Mouse (Mus musculus) forelimb bud, embryonic 11.5 days (tissue): ENCODE results near the gene Ino80d.

Source experiments
- DNase-seq: peaks from one replicate; pipeline ENCODE4 v3.0.0-alpha.2; 2012; ENCODE audit warnings: low read depth, low spot score

Ino80d gene

DNA sequence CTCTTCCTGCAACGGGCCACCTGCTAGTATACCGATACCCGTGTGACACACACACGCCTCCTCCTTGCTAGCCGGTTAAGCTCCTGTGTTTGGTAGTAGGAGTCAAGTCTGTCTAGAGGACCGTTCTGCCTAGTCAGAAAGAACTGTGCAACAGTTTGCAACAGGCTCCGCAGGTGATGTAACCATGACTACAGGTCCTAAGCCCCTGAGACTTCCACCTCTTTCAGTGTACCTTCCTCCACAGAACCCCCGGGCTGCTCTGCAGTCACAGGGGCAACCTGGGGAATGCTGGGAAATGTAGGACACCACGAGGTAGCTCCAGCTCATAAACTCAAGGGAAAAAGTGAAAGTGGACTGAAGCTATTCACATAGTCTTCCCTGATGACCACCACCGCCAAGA, 123.4 kb downstream of the Ino80d start:
- no peak for DNase-seq

DNA sequence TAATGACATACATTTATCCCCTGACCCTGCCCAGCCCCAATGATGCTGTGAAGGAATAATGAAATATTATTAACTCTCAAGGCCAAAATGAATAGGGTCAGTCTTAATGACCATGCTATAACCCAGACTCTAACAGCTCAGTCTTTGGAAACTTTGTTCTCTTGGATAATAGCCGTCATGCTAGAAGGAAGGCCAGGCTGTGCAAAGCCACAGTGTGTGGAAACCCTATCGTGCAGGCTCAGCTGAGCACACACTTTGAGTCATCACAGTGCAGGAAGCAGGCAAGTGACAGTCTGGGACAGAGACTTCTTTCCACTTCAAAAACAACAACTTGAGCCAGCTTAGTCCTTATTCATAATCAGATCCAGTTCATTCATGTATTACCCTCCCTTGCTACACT, 126.9 kb downstream of the Ino80d start:
- DNase-seq: no peak

DNA sequence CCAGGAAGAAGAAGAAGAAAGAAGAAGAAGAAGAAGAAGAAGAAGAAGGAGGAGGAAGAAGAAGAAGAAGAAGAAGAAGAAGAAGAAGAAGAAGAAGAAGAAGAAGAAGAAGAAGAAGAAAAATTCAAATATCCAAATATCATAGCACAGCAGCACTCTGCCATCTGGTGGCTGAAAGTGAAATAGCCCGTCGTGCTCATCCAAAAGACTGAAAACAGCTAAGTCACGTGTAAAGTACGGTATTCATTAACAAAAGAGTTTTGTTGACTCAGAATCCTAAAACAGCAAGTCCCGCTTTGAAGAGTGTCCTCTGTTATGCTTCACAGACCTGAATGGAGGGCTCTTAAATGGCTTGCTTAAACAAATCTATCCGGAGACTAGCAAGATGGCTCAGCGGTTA, 128.2 kb downstream of the Ino80d start:
- DNase-seq: peak; percentile 66

DNA sequence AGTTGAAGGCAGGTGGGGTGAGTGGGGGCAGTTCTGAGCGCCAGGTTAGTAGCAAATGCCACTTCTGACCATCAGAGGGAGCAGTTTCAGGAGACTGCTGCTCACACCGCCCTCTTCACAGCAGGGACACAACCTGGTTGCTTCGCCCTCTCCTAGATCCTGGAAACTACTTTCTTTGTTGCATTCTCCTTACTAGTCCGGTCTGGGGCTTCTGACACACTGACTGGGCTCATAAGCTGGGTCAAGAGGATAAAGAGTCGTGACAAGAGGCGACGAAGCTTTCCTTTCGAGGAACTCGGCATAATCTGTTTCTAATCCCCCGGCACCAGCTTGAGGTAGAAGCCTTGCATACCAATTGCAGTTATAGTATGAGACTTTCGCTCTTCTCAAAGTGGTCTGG, 129.9 kb downstream of the Ino80d start:
- DNase-seq: peak; percentile 51

DNA sequence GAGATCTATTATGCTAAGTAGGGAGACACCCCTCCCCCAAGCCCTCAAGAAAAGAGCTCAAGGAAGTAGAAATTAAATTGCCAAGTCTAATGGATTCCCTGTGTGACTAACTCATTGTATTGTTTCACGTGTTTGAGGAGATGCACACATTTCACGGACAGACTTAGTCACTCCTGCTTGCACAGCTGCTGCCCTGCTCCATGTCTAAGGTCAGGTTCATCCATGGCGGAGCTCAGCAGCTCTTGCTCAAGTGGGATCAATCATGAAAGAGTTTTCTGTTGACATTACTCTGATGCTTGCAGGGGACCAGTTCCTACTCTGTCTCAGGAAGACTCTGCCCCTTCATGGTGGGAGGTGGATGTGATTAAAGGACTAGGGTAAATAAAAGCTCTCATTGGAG, 137.7 kb downstream of the Ino80d start:
- no peak for DNase-seq

DNA sequence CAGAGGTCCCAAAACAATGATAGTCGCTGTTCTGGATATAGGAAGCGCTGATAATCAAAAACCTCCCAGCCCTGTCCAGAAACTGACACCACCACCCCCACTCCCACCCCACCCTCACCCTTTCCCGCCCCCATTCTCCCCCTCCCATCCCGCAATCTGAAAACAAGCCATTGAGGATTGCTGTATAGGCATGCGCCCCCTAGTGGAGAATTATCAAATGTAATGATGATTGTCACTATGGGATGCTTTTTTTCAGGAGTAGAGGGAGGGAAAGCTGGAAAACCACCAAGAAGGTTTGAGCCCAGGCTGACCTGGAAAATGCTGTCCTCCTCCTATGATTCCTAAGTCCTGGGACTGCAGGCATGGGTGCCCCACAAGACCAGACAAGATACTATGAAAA, 147.6 kb downstream of the Ino80d start:
- DNase-seq: peak; percentile 52

DNA sequence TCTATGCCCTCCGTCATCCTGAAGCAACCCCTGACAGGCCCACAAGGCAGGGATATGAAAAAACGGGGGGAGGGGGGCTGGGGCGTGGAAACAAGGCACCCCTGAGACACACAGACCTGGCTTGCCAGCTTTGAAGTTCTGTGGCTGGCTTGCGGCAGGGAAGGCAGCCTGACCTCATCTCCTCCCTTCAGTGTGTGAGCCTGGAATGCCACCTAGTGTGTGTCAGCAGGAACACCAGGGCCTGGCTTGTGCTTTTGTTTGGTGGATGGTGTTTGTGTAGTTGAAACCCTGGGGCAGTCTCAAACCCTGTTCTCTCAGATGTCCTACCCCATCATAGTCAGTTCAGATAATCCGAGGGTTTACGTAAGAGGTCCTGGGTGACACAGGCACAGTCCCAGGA, 150.2 kb downstream of the Ino80d start:
- peak; percentile 76 for DNase-seq

DNA sequence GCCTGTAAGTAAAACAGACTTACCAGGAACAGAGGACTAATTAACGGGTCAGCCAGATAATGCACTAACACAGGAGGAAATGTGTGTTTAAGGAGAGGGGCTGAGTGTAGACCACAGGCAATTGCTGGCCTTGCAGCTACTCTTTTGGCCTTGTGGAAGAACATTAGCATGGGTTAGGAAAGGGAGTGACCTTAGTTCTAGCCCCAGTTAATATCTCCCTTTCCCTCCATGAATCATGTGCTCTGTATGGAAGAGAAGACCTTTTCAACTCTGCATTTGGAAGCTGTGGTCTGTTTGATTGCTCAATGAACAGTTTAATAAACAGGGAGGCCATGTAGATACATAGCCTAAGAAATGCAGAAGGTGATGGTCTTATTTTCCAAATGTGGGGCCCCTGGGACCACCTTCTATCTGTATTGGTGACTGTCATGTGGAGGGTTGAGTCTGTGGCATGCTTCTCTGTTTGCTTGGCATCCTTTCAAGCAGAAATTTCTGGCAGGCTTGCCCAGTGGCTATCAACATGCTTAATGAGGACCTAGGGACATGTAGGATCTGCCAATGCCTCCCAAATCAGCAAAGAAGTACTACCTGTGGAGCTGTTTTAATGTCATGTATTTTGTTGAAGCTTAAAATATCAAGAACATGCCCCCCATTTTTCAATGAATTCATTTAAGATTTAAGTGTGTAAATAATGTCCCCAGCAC, 157.4 kb downstream of the Ino80d start:
- no peak for DNase-seq

DNA sequence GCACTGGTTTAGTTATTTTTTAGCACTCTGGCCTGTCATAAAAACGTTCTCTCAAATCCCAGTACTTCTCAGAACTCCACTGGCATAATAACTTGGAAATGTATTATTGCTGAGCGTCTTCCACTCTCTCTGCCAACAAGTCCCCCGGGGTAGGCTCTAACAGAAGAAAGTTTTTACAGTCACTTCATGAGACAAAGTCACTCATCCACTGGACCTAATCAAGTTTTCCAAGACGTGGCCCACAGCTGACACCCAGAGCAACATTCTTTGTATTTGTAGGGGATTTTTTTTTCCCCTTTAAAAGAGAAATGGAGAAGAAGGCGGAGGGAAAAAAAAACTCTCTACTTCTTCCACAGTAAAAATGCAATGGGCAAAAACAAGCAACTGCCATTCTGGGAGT, 157.9 kb downstream of the Ino80d start:
- no peak for DNase-seq

DNA sequence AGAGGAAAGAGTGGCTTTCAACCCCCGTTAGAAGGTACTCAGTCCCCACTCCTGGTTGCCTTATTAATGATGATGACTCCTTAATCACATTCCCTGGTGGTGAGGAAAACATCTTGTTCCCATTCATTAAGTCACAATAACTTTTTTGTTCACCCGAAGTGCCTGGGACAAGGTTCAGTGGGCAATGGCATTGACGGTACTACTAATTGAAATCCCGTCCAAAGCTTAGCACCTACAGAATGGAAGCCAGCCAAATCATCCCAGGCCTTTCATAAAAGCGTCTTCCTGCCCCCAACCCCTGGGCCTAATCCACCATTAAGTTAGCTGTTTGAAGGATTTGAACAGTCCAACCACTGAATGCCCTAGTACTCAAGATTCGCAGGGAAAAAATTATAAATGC, 159.1 kb downstream of the Ino80d start:
- DNase-seq: peak; percentile 28

DNA sequence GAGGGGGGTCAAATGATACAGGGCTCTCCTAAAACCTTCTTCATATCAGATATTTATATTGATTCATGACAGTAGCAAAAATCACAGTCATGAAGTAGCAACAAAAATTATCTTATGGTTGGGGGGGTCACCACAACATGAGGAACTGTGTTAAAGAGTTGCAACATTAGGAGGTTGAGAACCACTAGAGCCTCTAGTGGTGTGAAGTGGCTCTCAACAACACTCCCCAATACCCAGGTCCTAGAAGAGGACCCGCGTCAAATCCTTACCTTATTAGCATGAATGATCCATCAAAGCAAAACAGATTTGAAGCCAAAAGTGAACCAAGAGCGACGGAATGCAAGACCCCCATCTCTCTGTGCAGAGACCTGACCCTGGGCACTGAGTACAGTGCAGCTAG, 161.4 kb downstream of the Ino80d start:
- DNase-seq: no peak

DNA sequence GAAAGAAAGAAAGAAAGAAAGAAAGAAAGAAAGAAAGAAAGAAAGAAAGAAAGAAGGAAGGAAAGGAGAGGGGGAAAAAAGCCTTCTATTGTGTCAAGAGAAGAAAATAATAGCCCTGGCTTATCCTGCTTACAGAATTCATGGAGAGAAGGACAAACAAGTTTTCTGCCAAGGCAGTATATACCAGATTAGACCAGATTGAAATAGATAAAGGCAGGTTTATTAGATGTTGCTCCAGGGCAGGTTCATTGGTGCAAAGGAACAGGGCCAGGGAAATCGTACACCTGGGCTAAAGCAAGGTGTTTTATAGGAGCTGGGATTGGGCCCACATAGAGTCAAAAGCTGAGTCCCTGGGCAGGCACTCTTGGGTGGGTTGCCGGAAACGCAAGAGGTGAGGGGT, 162.1 kb downstream of the Ino80d start:
- DNase-seq: no peak

DNA sequence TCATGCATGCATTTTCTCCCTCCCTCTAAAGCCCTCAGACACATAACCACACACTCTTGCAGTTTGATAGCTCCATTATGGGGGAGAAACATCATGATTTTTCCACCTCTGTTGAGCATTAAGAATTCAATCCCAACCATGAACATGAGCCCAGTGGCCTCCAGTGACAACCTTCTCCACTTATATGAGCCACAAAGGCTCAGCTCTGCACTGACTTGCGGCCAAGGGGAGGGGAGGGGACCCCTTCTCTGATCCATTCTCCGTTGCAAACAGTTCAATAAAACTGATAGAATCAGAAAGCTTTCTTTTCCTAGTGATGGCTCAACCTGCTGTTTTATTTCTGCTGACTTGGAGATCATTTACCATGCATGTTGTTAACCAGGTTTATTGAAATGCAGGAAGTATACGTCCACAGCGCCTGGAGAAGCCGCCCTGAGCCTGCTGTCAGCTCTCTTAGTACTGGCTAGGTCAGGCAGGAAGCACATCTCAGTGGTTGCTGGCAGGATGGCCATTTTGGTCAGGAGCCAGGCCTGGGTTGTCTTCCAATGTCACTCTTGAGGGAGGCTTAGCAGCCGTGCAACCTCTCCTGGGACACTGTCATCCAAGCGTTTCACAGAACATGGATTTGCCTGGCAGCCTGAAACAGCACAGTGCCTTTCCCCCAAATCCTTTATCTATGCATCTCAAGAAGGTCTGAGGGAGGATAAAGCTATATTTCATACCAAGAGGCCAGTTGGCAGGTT, 163.2 kb downstream of the Ino80d start:
- DNase-seq: no peak

DNA sequence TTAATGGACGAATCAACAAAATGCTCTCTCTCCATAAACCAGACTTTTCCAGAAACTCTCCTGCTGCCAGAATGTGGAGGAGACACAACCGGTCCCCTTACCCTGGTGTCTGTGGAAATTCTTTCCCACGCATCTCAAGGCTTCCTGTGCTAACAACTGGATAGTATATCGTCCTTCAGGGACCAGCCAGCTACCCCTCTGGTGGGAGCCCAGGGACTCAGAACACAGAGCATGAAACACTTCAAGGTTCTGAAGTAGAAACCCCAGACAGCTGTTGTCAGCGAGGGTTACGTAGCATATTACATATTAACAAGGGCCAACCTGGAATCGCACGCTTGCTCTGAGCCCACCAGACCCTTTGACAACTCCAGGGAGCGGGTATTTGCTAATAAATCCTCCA, 163.9 kb downstream of the Ino80d start:
- DNase-seq: no peak

DNA sequence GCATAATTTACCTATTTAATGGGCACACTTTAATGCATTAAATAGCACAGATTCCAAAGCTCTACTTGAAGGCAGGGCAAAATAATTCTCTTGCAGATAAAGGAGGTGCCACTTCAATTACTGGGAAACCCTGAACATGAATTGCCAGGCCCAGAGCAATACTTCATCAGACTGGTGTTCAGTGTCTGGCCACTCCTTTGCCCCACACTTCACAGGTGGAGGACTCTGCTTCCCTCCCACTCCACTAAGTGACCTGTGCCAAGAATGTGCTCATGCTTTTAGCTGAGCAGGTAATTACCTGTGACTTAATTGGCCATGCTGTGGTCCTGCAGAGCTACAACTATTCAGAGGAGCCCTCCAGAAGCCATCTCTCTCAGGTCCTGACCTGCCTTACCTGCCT, 166.7 kb downstream of the Ino80d start:
- no peak for DNase-seq

DNA sequence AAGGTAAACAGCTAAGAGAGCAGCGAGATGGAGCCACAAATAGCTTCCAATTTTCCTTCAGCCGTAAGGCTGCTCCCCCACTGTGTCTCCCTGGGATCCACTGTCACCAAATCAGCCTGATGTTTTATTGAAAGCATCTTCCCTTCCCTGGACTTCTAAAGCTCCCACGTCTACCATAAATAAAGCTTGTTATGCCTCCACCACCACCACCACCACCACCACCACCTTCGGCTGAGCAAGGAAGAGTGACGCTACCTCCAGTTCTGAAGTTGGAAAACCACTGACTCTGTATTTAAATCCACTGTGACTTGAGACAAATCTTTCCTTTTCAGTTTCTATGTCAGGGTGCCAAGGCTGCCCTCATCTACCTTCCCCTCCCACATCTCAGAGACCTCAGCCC, 167.5 kb downstream of the Ino80d start:
- DNase-seq: no peak

DNA sequence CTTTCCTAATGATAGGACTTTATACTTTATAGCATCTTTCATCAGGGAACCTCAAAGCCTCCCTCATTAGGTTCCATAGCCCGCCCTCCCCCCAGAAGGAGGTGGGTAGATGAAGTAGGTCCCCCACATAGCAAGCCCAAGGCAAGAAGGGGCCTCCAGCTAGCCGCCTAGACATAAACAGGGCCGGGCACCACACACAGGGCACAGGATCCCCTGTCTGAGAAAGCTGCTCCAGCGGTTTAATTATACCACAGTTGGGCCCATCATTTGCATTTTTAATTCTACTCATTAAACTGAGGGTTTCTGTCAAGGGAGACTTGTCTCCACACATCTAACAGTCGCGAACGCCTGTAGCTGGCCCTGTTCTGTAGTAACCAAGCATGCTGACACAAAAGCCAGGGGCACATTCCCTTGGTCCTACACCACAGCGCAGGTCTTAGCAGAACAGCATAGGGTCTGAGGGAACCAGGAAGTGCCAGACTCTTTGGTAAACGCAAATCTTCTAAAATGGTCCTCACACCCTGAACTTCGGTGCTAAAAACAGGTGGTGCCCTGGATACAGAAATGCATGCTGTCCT, 179.6 kb downstream of the Ino80d start:
- no peak for DNase-seq

DNA sequence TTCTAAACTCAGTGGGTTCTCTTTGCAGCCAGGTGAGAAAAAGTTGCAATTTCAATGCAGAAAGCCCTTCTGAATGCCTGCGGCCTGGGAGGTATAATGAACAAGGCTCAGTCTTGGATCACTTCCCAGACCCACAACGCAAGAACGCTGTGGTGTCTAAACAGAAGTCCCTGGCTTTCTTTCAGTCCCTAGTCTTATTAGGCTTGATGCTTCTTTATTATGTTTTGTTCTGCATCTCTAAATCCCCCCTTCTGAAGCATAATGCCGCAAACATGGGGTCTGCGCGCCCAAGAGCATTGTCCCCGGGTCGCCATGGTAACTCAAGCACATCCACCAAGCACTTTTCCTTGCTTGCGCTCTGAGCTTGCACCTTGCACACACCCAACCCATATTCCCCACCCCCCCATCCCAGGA, 180.4 kb downstream of the Ino80d start:
- no peak for DNase-seq

DNA sequence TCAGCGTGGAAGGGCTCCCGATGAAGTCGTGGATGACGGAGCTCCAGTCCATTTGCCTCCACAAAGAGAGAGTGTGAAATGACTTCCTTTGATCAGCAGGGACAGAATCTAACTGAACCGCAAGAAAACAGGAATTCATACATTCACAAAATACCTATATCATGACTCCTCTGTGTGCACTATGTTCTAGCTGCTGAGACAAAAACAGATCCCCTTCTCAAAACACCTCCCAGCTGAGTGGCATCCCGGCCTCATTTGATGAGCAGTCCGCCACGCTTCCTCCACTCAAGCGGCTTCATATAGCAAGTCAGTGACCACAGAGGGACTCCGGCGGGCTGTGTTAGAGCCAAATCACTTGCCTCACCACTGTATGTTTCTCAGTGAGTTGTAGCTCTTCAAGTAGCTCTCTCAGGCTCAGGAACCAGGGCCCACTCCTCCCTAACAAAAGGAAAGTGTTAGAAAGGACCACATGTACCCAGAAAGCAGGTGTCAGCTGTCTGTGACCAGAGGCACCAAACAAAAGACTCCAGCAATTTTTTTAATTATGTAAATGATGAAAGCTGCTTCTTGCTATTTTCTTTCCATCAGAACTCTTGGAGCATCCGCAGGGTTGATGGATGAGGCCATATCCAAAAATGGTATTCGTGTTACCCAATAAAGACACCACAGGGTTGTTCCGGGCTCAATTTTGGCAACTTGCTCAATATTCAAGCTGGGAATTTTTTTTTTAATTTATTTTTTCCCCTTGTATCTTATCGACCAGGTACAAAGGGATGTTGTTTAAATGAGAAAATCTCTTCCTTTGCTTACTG, 181.0 kb downstream of the Ino80d start:
- DNase-seq: no peak

DNA sequence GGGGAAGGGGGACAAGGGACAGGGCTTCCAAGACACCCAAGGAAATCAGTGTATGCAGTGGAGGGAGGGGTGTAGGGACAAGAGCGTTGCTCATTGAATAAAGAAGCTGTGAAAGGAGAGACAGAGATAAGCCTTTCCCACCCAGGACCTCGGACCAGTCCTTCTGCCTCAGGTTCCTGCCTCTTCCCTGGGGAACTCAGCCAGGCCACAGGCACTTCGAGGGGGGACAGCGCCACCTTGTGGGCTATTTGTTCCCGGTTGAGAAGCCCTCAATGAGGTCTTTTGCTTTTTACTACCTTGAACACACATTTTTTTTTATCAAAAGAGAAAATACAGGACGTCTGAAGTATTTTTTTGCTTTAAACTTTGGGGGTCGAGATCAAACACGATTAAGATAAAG, 185.0 kb downstream of the Ino80d start:
- DNase-seq: peak; percentile 79

DNA sequence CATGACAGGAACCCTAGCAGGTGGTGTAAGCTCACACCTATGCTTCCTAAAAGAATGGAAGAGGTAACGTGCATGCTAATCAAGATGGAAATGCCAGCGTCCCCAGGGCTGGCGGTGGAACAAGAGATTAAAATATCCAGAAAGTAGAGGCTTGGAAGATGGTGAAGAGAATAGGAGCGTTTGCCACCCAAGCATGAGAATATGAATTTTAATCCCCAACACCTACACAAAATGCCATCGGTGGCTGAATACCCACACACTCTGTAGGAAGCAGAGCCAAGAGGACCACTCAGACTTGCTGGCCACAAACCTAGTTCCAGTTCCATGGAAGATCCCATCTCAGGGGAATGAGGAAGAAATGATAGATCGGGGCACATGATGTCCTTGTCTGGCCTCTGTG, 195.2 kb downstream of the Ino80d start:
- DNase-seq: no peak

DNA sequence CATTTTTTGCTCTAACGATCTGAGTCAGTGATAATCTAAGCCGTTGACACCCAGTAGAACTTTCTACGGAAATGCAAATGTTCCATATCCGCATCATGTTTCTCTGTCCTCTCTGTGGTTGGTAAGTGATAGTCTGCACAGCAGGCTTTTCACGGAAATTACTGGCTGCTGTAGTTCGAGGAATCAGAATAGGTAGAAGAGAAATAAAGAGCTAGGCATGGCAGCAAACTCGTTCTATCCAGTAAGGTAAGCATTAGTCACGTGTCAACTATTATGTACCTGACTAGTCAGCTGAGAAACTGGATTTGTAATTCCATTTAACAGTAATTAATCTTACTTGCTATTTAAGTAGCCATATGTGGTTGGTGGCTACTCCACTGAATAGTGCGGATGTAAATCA, 197.9 kb downstream of the Ino80d start:
- DNase-seq: no peak
